Mouse (Mus musculus): ENCODE measurements around the gene Ccz1. TPM values are rescaled to one million over a fixed set of nuclear protein-coding genes. Genes with fewer than 3 reads are reported as not detected.

The Ccz1 gene
- total and polyA plus RNA-seq, 2 experiments, result 7.3 to 42.0 TPM

DNA sequence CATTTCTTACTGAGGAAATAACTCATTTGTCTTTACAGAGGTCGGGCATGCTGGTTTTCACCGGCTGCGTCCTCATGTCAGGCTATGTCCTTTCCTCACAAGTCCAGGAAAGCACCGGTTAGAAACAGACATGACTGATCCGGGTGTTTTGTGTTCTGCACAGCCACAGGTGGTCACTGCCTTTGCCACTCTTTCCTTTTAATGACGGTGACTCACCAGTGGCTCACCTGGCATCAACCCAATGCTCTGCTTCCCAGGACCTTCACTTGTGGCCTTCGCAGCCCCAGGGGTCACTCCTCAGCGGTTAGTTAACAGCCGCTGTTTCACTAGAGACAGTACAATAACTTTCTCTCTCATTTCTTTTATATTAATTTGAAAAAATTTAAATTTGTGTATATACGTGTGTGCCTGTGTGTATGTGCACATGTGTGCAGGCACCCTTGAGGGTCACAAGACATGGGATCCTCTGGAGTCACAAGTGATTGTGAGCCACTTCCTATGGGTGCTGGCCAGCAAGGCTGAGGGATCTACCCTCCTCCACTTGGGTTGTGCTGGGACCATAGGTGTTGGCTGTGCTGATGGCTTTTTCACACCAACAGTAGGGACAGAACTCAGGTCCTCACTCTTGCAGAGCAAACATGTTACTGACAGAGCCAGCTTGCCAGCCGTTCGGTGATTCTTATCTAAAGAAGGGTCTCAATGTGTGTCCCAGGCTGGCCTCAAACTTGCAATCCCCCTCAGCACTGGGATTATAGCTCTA lies 48.9 kb downstream of the Ccz1 start:
- no peak for DNase-seq (ENCODE audit: extremely low read depth, low read depth, low spot score)
- TF ChIP-seq CTCF (IDR thresholded peaks at IDR 0.05; ENCODE audit: low read depth, low read length) (no peak), POLR2A (IDR thresholded peaks at IDR 0.05; ENCODE audit: extremely low read depth, insufficient read depth, low read length) (no peak)

GRCm38 (mm10) chr5:143961176-143961575 lies 53.5 kb downstream of the Ccz1 start:
- WGBS, result 90% methylated on average over 8 of the region's 8 CpGs
- H3K36me3 ChIP-seq (ENCODE audit: control insufficient read depth, insufficient read depth, low read length), result no peaks in the 10 kb centered on the region
- H3K9ac ChIP-seq (ENCODE audit: low read depth, low read length), result no peak overlapping the region
- no peak for DNase-seq (ENCODE audit: extremely low read depth, low read depth, low spot score)
- no peak for TF ChIP-seq POLR2A (IDR thresholded peaks at IDR 0.05; ENCODE audit: extremely low read depth, insufficient read depth, low read length)
- TF ChIP-seq CTCF (IDR thresholded peaks at IDR 0.05; ENCODE audit: low read depth, low read length), result no peak
- H3K4me3 ChIP-seq (ENCODE audit: insufficient read depth, low read depth, low read length), result no peak overlapping the region
- H3K27me3 ChIP-seq (ENCODE audit: control insufficient read depth, insufficient read depth, low read length), result no peaks in the 10 kb centered on the region
- no peaks in the 10 kb centered on the region for H3K79me2 ChIP-seq (ENCODE audit: control insufficient read depth, insufficient read depth, low read length)
- no peak overlapping the region for H3K27ac ChIP-seq (replicated peaks; ENCODE audit: insufficient read depth, low read depth, low read length)
- H3K4me1 ChIP-seq (ENCODE audit: control insufficient read depth, insufficient read depth, low read length), result no peaks in the 10 kb centered on the region

More for the DNA sequence above, 48.9 kb downstream of the Ccz1 start:
- Histone ChIP-seq H3K4me1 (ENCODE audit: control insufficient read depth, insufficient read depth, low read length) (no peaks in the 10 kb centered on the region), H3K36me3 (ENCODE audit: control insufficient read depth, insufficient read depth, low read length) (no peaks in the 10 kb centered on the region), H3K4me3 (ENCODE audit: insufficient read depth, low read depth, low read length) (no peak overlapping the region), H3K27ac (replicated peaks; ENCODE audit: insufficient read depth, low read depth, low read length) (no peak overlapping the region), H3K79me2 (ENCODE audit: control insufficient read depth, insufficient read depth, low read length) (no peaks in the 10 kb centered on the region), H3K9ac (ENCODE audit: low read depth, low read length) (no peak overlapping the region), H3K27me3 (ENCODE audit: control insufficient read depth, insufficient read depth, low read length) (no peaks in the 10 kb centered on the region)
- 77% methylated on average over 12 of the region's 12 CpGs for WGBS

DNA sequence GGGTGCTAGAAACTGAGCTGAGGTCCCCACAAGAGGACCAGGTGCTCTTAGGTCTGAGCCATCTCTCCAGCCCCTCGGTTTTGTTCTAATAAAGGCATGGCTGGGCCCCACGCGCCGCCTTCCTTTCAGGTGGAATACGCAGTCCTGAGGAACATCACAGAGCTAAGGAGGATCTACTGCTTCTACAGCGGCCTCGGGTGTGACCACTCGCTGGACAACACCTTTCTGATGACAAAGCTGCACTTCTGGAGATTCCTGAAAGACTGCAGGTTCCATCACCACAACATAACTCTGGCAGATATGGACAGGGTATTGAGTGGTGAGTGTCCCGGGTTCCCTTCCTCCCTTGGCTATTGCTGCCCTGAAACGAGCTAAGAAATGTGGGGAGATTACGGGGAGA lies 55.1 kb downstream of the Ccz1 start:
- Histone ChIP-seq H3K4me1 (ENCODE audit: control insufficient read depth, insufficient read depth, low read length) (no peaks in the 10 kb centered on the region), H3K36me3 (ENCODE audit: control insufficient read depth, insufficient read depth, low read length) (no peaks in the 10 kb centered on the region), H3K27me3 (ENCODE audit: control insufficient read depth, insufficient read depth, low read length) (no peaks in the 10 kb centered on the region), H3K27ac (replicated peaks; ENCODE audit: insufficient read depth, low read depth, low read length) (no peak overlapping the region), H3K4me3 (ENCODE audit: insufficient read depth, low read depth, low read length) (no peak overlapping the region), H3K9ac (ENCODE audit: low read depth, low read length) (no peak overlapping the region), H3K79me2 (ENCODE audit: control insufficient read depth, insufficient read depth, low read length) (no peaks in the 10 kb centered on the region)
- no peak for DNase-seq (ENCODE audit: extremely low read depth, low read depth, low spot score)
- 91% methylated on average over 11 of the region's 11 CpGs for WGBS
- TF ChIP-seq POLR2A (IDR thresholded peaks at IDR 0.05; ENCODE audit: extremely low read depth, insufficient read depth, low read length) (no peak), CTCF (IDR thresholded peaks at IDR 0.05; ENCODE audit: low read depth, low read length) (no peak)

DNA sequence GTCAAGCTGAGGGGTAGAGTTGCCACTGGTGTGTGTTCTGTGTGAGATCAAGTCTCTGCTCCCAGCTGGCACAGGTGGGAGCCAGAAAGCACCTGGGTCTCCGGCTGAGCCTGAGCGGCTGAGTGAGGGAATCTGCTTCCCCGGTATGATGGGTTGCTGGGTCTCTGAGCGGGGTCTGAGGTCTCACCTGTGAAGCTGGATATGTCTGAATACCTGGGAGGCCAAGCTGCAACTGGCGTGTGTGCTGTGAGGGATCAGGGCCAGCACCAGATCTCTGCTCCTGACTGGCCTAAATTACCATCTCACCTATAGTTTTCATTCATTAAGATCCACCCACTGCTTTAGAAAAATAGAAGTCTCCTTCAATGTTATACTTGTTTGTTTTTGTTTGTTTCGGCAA lies 57.6 kb downstream of the Ccz1 start:
- Histone ChIP-seq H3K36me3 (ENCODE audit: control insufficient read depth, insufficient read depth, low read length) (no peaks in the 10 kb centered on the region), H3K27me3 (ENCODE audit: control insufficient read depth, insufficient read depth, low read length) (no peaks in the 10 kb centered on the region), H3K4me3 (ENCODE audit: insufficient read depth, low read depth, low read length) (no peak overlapping the region), H3K27ac (replicated peaks; ENCODE audit: insufficient read depth, low read depth, low read length) (no peak overlapping the region), H3K4me1 (ENCODE audit: control insufficient read depth, insufficient read depth, low read length) (no peaks in the 10 kb centered on the region), H3K9ac (ENCODE audit: low read depth, low read length) (no peak overlapping the region), H3K79me2 (ENCODE audit: control insufficient read depth, insufficient read depth, low read length) (no peaks in the 10 kb centered on the region)
- TF ChIP-seq POLR2A (IDR thresholded peaks at IDR 0.05; ENCODE audit: extremely low read depth, insufficient read depth, low read length), result no peak
- no peak for TF ChIP-seq CTCF (IDR thresholded peaks at IDR 0.05; ENCODE audit: low read depth, low read length)
- DNase-seq (ENCODE audit: extremely low read depth, low read depth, low spot score), result no peak
- WGBS, result 92% methylated on average over 6 of the region's 6 CpGs

GRCm38 (mm10) chr5:143950016-143950415 lies 64.7 kb downstream of the Ccz1 start:
- DNase-seq (ENCODE audit: extremely low read depth, low read depth, low spot score), result no peak
- H3K79me2 ChIP-seq (ENCODE audit: control insufficient read depth, insufficient read depth, low read length), result no peaks in the 10 kb centered on the region
- no peak overlapping the region for H3K27ac ChIP-seq (replicated peaks; ENCODE audit: insufficient read depth, low read depth, low read length)
- TF ChIP-seq POLR2A (IDR thresholded peaks at IDR 0.05; ENCODE audit: extremely low read depth, insufficient read depth, low read length), result no peak
- TF ChIP-seq CTCF (IDR thresholded peaks at IDR 0.05; ENCODE audit: low read depth, low read length), result no peak
- 60% methylated on average over 5 of the region's 5 CpGs for WGBS
- H3K4me1 ChIP-seq (ENCODE audit: control insufficient read depth, insufficient read depth, low read length), result no peaks in the 10 kb centered on the region
- no peaks in the 10 kb centered on the region for H3K27me3 ChIP-seq (ENCODE audit: control insufficient read depth, insufficient read depth, low read length)
- no peak overlapping the region for H3K9ac ChIP-seq (ENCODE audit: low read depth, low read length)
- H3K4me3 ChIP-seq (ENCODE audit: insufficient read depth, low read depth, low read length), result no peak overlapping the region
- H3K36me3 ChIP-seq (ENCODE audit: control insufficient read depth, insufficient read depth, low read length), result no peaks in the 10 kb centered on the region

DNA sequence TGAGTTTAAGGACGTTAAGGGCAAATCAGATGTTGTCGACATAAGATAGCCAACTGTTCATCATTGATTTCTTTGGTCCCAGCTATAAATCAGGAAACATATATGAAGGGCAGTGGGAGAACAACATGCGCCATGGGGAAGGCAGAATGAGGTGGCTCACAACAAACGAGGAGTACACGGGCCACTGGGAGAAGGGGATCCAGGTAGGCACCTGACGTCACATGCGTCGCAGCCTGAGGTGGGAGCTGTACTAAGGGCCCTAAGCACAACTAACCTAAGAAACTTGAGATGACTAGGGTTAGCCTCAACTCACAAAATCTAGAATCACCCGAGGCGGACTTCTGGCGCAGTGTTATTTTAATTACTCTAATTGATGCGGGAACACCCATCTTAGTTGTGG lies 66.3 kb downstream of the Ccz1 start:
- TF ChIP-seq POLR2A (IDR thresholded peaks at IDR 0.05; ENCODE audit: extremely low read depth, insufficient read depth, low read length) (no peak), CTCF (IDR thresholded peaks at IDR 0.05; ENCODE audit: low read depth, low read length) (no peak)

More for the DNA sequence above, 66.3 kb downstream of the Ccz1 start:
- Histone ChIP-seq H3K9ac (ENCODE audit: low read depth, low read length) (no peak overlapping the region), H3K79me2 (ENCODE audit: control insufficient read depth, insufficient read depth, low read length) (no peaks in the 10 kb centered on the region), H3K27me3 (ENCODE audit: control insufficient read depth, insufficient read depth, low read length) (no peaks in the 10 kb centered on the region), H3K4me3 (ENCODE audit: insufficient read depth, low read depth, low read length) (no peak overlapping the region), H3K36me3 (ENCODE audit: control insufficient read depth, insufficient read depth, low read length) (no peaks in the 10 kb centered on the region), H3K4me1 (ENCODE audit: control insufficient read depth, insufficient read depth, low read length) (no peaks in the 10 kb centered on the region), H3K27ac (replicated peaks; ENCODE audit: insufficient read depth, low read depth, low read length) (no peak overlapping the region)
- WGBS, result 89% methylated on average over 12 of the region's 12 CpGs
- DNase-seq (ENCODE audit: extremely low read depth, low read depth, low spot score), result no peak

Data from liver, adult 2 months (tissue).